Mouse (Mus musculus) erythroblast, embryonic 14.5 days (primary cell): ENCODE measurements around the gene Eif3m.

Experiments used
- GATA1 ChIP-seq: IDR thresholded peaks from 2 replicates; pipeline ENCODE4 v1.6.1; 2012; ENCODE audit warnings: low read length, inconsistent platforms, mixed read lengths
- TAL1 ChIP-seq: IDR thresholded peaks from 3 replicates; pipeline ENCODE4 v1.6.1; 2012; ENCODE audit warnings: low read length, inconsistent platforms, mixed read lengths

GRCm38 (mm10) chr2:104994436-104994835 is 22.4 kb downstream of the Eif3m start:
- TF ChIP-seq TAL1 (no peak), GATA1 (no peak)
